Mouse (Mus musculus): ENCODE measurements around the gene Ect2. TPM values are rescaled to one million over a fixed set of nuclear protein-coding genes. Genes with fewer than 3 reads are reported as not detected.

Ect2 gene
- polyA plus RNA-seq (2017; shearing (Covaris generic)), result 3.2 TPM

DNA sequence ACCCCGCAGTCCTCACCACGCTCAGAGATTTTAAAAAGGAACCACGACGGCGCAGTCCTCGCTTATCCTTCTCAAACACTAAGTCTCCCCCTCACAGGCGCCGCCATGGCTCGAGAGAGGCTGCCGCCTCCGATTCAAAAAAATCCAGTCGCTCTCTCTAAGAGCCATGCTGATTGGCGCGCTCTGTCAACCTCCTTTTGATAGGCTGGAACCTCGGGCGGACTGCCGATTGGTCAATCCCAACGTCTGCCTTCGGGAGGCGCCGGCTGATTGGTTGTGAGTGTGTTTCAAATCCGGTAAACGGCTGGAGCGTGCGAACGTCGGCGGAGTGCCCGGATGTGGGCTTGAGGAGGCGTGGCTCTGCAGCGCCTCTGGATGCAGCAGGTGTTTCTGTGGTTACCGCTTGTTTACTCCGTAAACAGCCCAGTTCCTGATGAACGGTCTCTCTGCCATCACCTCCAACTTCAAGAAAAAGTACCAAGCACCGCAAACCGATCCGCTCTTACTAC, at the start of gene Ect2:
Gene Ect2 (minus strand): TSS at position 178 of the 509 bp plus-strand sequence.

DNA sequence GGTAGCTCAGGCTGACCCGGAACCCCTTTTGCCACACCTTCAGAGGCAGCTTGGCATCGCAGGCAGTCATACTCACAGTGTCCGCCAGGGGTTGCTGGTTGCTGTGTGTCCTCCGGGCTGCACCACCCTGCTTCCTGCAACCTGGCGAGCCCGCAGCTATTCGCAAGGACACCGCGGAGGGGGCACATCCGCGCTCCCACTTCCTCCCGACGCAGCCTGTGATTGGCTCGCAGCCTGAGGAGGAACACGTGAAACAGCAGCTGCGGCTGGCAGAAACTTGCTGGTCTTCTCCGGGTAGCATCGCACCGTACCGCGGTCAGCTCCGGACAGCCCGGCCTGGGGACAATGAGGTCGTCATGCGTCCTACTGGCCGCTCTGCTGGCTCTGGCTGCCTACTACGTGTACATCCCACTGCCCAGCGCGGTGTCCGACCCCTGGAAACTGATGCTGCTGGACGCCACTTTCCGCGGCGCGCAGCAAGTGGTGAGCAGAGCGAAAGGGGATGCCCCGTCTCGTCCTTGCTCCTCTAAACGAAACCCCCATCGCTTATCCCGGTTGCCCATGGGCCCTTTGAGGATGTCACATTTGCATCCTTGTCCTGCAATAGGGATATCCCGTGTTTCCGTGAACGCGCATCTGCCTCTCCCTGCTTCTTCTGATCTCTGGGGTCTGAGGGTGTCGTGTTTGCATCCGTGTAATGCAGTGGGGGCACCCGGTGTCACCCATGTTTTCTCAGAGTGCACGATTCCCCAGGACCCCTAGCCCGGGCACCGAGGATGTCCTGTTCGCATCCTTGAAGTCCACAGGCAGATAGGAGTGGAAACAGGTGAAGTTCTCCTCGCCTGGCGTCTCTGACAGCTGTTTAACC, 29.3 kb upstream of the Ect2 start, which contains the start of gene Nceh1:
Gene Nceh1 (plus strand): TSS at position 233 of the 868 bp plus-strand sequence.

Other genes starting within 250 kb of the Ect2 start
- gene Nceh1, start 29.1 kb upstream of the Ect2 start, polyA plus RNA-seq (2017; shearing (Covaris generic)), result 14.7 TPM
- 3.5 TPM for gene Tnfsf10, start 163.2 kb upstream of the Ect2 start, polyA plus RNA-seq (2017; shearing (Covaris generic))
- gene Ghsr, start 217.5 kb upstream of the Ect2 start, polyA plus RNA-seq (2017; shearing (Covaris generic)), result not detected

Data from naive thymus-derived CD4-positive, alpha-beta T cell, adult 5 months (primary cell).